Mouse (Mus musculus): ENCODE measurements at regions not wholly inside any gene's neighbourhood (a gene's known extent, or its start where the extent isn't known, plus 50 kb on each side); places are given as distances from the start of the nearest gene placed in this dataset.

DNA sequence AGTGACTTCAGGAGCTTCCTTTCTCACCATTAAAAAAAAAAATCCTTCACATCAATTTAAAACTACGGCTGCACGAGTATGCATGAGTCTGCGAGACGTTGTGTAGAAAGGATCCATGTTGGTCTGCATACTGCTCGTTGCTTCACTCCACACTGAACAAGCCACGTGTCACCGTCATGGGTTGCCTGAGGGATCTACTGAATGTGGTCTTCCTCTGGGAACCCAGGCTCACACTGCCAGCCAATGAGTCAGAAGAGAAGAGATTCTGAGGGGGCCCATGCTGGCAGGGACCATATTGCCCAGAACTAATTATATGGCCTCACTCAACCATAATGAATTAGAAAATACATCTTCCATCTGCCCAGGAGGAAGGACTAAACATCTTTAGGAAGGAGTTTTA is 124.6 kb downstream of the Nhlrc3 start:
- peak; percentile 66 for ATAC-seq (ENCODE audit: low FRiP score)
- Histone ChIP-seq H3K27ac (no peak overlapping the region), H3K27me3 (0 out of 2 replicates have a peak, but pooled peaks cover 3% of the 10 kb centered on the region), H3K36me3 (no peaks in the 10 kb centered on the region), H3K4me3 (no peak overlapping the region), H3K9me3 (no peaks in the 10 kb centered on the region), H3K4me1 (replicated peaks) (peaks cover 30% of the 10 kb centered on the region), H3K4me2 (no peak overlapping the region), H3K9ac (no peak overlapping the region)
- WGBS = 71% methylated on average over 7 of the region's 7 CpGs

DNA sequence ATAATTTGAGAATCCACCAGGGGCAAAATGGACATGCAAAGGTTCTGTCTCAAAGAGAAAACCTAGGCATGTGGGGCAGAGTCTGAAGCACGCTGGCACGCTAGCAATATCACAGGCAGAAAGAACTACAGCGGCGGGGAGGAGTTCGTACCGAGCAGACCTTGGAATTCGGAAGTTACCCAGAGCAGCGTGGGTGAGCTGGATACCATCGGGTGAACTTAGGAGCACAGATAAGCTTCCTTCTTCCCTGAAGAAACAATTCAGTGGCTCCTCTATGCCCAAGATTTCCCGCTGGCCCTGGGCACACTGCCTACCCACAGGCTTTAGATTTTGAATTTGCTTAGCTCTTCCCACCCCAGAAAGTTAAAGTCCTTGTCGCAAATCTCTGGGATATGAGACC is 129.1 kb downstream of the Nhlrc3 start:
- H3K9ac ChIP-seq = no peak overlapping the region
- H3K27ac ChIP-seq = peak overlapping the region; percentile 52; the same call in 1 of the 2 replicates
- H3K27me3 ChIP-seq = no peaks in the 10 kb centered on the region
- peak overlapping the region; percentile 21 for H3K4me2 ChIP-seq
- 58% methylated on average over 11 of the region's 11 CpGs for WGBS
- no peak overlapping the region for H3K4me3 ChIP-seq
- H3K4me1 ChIP-seq (replicated peaks) = peaks cover 12% of the 10 kb centered on the region
- ATAC-seq (ENCODE audit: low FRiP score) = no peak
- no peaks in the 10 kb centered on the region for H3K9me3 ChIP-seq
- no peaks in the 10 kb centered on the region for H3K36me3 ChIP-seq

DNA sequence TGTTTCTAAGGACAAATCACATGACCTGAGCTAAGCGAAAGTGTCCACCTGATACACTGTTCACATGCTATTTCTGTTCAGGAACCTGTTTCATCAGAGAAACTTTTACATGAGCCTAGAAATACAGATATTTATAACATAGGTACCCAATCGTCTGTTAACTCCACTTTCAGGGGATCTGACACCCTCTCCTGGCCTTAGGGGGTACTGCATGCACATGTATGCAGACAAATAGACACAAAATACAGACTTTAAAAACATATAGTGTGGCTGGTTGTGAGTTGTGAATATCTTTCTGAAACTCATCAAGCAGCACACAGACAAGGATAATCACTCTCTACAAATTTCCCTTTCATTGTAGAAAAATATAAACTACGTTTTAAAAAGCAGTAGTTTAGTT is 133.6 kb downstream of the Nhlrc3 start:
- Histone ChIP-seq H3K4me1 (replicated peaks) (peaks cover 21% of the 10 kb centered on the region), H3K36me3 (no peaks in the 10 kb centered on the region), H3K27me3 (no peaks in the 10 kb centered on the region), H3K9ac (no peak overlapping the region), H3K9me3 (no peaks in the 10 kb centered on the region), H3K27ac (no peak overlapping the region), H3K4me3 (no peak overlapping the region), H3K4me2 (no peak overlapping the region)
- 60% methylated on average over 3 of the region's 3 CpGs for WGBS
- no peak for ATAC-seq (ENCODE audit: low FRiP score)

DNA sequence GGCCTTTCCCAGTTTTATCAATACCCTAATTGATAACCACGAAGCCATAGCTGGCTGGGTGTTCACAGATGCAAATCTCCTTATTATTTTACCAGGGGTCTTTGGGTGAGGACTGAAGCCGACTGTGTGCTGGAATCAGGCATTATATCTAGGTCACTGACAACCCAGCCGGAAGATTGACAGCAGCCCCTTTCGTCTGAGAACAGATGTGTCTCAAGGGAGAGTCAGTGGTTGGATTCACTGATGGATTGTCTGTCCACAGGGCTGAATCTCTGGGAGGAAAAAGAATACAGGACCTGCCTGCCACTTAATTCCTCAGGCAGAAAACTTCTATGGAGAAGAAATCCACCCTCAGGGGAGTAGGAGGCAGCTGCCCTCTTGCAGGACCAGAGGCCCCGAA is 135.7 kb downstream of the Nhlrc3 start:
- Histone ChIP-seq H3K27ac (0 out of 2 replicates have a peak overlapping the region, but pooled peaks have one; percentile 20), H3K27me3 (no peaks in the 10 kb centered on the region), H3K4me1 (replicated peaks) (peaks cover 26% of the 10 kb centered on the region), H3K4me3 (no peak overlapping the region), H3K9me3 (no peaks in the 10 kb centered on the region), H3K4me2 (no peak overlapping the region), H3K36me3 (no peaks in the 10 kb centered on the region), H3K9ac (no peak overlapping the region)
- WGBS = 26% methylated on average over 5 of the region's 5 CpGs
- no peak for ATAC-seq (ENCODE audit: low FRiP score)

DNA sequence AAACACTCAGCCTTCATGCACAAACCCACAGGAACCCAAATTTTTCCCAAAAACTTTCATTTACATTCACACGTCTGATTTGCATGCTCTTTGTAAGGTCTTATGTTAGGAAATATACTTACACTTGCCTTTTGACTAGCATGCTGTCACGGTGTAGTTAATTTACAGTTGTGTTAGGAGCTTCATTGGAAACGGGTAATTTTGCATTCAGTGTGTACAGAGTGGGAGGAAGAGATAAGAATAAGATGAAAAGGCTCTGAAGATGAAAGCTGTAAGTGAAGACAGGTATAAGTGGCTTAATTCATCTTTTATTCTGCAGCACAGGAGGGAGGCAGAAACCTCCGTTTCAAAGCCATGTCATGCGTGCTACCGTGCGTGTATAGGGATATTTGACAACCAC is 136.2 kb downstream of the Nhlrc3 start:
- no peaks in the 10 kb centered on the region for H3K27me3 ChIP-seq
- H3K9ac ChIP-seq = no peak overlapping the region
- no peaks in the 10 kb centered on the region for H3K9me3 ChIP-seq
- WGBS = 46% methylated on average over 7 of the region's 7 CpGs
- no peak overlapping the region for H3K4me3 ChIP-seq
- no peak overlapping the region for H3K4me2 ChIP-seq
- H3K4me1 ChIP-seq (replicated peaks) = peaks cover 26% of the 10 kb centered on the region
- 0 out of 2 replicates have a peak overlapping the region, but pooled peaks have one; percentile 20 for H3K27ac ChIP-seq
- H3K36me3 ChIP-seq = no peaks in the 10 kb centered on the region
- no peak for ATAC-seq (ENCODE audit: low FRiP score)

DNA sequence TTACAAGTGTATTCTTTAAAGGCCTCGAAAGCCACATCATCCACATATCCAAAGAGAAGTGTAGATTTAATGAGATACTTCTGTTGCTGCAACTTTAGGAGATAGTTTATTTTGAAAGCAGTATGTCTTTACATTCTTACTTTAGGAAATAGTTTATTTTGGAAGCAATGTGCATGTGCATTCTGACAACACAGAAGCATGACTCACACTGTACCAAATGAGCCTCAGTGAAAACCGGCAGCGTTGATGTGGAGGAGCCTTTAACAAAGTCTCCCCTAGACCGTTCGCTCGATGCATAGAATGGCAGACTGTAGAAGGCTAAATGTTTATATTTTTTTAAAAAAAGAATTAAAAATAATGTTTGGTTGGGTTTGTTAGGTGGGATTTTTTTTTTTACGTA is 138.1 kb downstream of the Nhlrc3 start:
- 87% methylated on average over 7 of the region's 7 CpGs for WGBS
- no peaks in the 10 kb centered on the region for H3K9me3 ChIP-seq
- H3K4me1 ChIP-seq (replicated peaks) = peaks cover 26% of the 10 kb centered on the region
- ATAC-seq (ENCODE audit: low FRiP score) = no peak
- H3K36me3 ChIP-seq = no peaks in the 10 kb centered on the region
- H3K4me2 ChIP-seq = no peak overlapping the region
- H3K27ac ChIP-seq = no peak overlapping the region
- H3K4me3 ChIP-seq = no peak overlapping the region
- no peaks in the 10 kb centered on the region for H3K27me3 ChIP-seq
- H3K9ac ChIP-seq = no peak overlapping the region

DNA sequence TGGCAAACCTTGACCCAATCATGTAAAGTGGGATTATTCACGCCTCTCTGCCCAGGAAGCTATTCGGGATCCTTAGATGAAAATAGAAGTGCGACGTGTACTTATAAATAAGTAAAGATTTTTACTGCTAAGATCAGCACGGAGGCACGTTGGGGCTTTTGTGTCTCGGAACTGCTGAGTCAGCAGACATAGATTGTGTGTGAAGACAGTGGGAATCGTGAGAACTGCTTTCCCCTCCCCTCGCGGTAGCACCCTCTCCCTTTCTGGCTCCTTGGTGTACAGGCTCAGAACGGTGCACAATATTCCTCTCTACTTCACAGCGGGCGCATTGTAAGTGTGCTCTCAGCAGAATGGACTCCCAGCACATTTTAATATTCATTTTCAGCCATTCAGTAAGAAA is 138.7 kb downstream of the Nhlrc3 start:
- no peaks in the 10 kb centered on the region for H3K36me3 ChIP-seq
- no peaks in the 10 kb centered on the region for H3K27me3 ChIP-seq
- H3K4me3 ChIP-seq = no peak overlapping the region
- peaks cover 26% of the 10 kb centered on the region for H3K4me1 ChIP-seq (replicated peaks)
- no peak overlapping the region for H3K9ac ChIP-seq
- H3K4me2 ChIP-seq = peak overlapping the region; percentile 16; the same call in 1 of the 2 replicates
- H3K9me3 ChIP-seq = no peaks in the 10 kb centered on the region
- peak; percentile 54; the same call in 1 of the 2 replicates for ATAC-seq (ENCODE audit: low FRiP score)
- 49% methylated on average over 13 of the region's 13 CpGs for WGBS
- no peak overlapping the region for H3K27ac ChIP-seq

DNA sequence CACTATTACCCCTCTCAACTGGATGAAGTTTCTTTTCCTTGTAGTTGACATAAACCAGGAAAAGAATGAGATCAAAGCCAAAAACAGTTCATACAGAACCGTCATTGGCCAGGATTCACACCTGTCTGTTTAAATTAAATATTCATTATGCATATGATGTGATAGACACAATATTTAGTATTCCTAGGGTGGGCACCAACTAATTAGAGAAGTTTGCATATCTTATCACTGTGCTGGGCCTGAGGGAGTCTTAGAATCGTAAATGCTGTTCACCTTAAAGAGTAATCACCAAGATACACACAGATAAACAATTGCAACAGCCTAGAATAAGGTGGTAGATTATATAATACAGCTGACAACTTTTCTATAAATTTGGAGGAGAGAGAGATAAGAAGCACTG is 147.7 kb downstream of the Nhlrc3 start:
- H3K9ac ChIP-seq = no peak overlapping the region
- no peak overlapping the region for H3K4me2 ChIP-seq
- H3K4me3 ChIP-seq = no peak overlapping the region
- no peaks in the 10 kb centered on the region for H3K4me1 ChIP-seq (replicated peaks)
- no peaks in the 10 kb centered on the region for H3K9me3 ChIP-seq
- no peak overlapping the region for H3K27ac ChIP-seq
- no peak for ATAC-seq (ENCODE audit: low FRiP score)
- WGBS = 78% methylated on average over 2 of the region's 2 CpGs
- no peaks in the 10 kb centered on the region for H3K36me3 ChIP-seq
- H3K27me3 ChIP-seq = no peaks in the 10 kb centered on the region

Data from hindbrain, embryonic 13.5 days (tissue).